Mouse (Mus musculus): ENCODE results near the gene Tbc1d8.
A peak's percentile ranks its signal among the peaks of the same experiment; 100 is the strongest.

Gene Tbc1d8

GRCm38 (mm10) chr1:39446178-39446577 is 32.4 kb downstream of the Tbc1d8 start:
- DNase-seq (ENCODE audit: low spot score in 2 of 2), result peak; percentile 31 to 47

- no peak for DNase-seq (ENCODE audit: low spot score in 2 of 2)
These were observed 33.1 kb downstream of the Tbc1d8 start for GRCm38 (mm10) chr1:39445303-39446050.

- no peak for DNase-seq (ENCODE audit: low spot score in 2 of 2)
These were observed 34.8 kb downstream of the Tbc1d8 start for GRCm38 (mm10) chr1:39443764-39444163.

GRCm38 (mm10) chr1:39441686-39442085 is 36.9 kb downstream of the Tbc1d8 start:
- DNase-seq (ENCODE audit: low spot score in 2 of 2), result peak in 1 of 2 experiments; percentile 22

GRCm38 (mm10) chr1:39439661-39440548 is 38.6 kb downstream of the Tbc1d8 start:
- no peak for DNase-seq (ENCODE audit: low spot score in 2 of 2)

- DNase-seq (ENCODE audit: low spot score in 2 of 2), result no peak
These were observed 39.9 kb downstream of the Tbc1d8 start for GRCm38 (mm10) chr1:39438629-39439028.

- no peak for DNase-seq (ENCODE audit: low spot score in 2 of 2)
These were observed 44.3 kb downstream of the Tbc1d8 start for GRCm38 (mm10) chr1:39434264-39434663.

- DNase-seq (ENCODE audit: low spot score in 2 of 2), result no peak
These were observed 48.5 kb downstream of the Tbc1d8 start for GRCm38 (mm10) chr1:39430020-39430419.

- no peak for DNase-seq (ENCODE audit: low spot score in 2 of 2)
These were observed 49.5 kb downstream of the Tbc1d8 start for GRCm38 (mm10) chr1:39429015-39429414.

GRCm38 (mm10) chr1:39428280-39428679 is 50.3 kb downstream of the Tbc1d8 start:
- no peak for DNase-seq (ENCODE audit: low spot score in 2 of 2)

GRCm38 (mm10) chr1:39425497-39425896 is 53.1 kb downstream of the Tbc1d8 start:
- no peak for DNase-seq (ENCODE audit: low spot score in 2 of 2)

GRCm38 (mm10) chr1:39420987-39421386 is 57.6 kb downstream of the Tbc1d8 start:
- DNase-seq (ENCODE audit: low spot score in 2 of 2), result no peak

- DNase-seq (ENCODE audit: low spot score in 2 of 2), result no peak
These were observed 59.7 kb downstream of the Tbc1d8 start for GRCm38 (mm10) chr1:39418852-39419251.

- no peak for DNase-seq (ENCODE audit: low spot score in 2 of 2)
These were observed 60.7 kb downstream of the Tbc1d8 start for GRCm38 (mm10) chr1:39417817-39418216.

GRCm38 (mm10) chr1:39410085-39410821 is 68.3 kb downstream of the Tbc1d8 start:
- no peak for DNase-seq (ENCODE audit: low spot score in 2 of 2)

GRCm38 (mm10) chr1:39408668-39409067 is 69.9 kb downstream of the Tbc1d8 start:
- DNase-seq (ENCODE audit: low spot score in 2 of 2), result no peak

- DNase-seq (ENCODE audit: low spot score in 2 of 2), result no peak
These were observed 70.4 kb downstream of the Tbc1d8 start for GRCm38 (mm10) chr1:39408123-39408522.

- no peak for DNase-seq (ENCODE audit: low spot score in 2 of 2)
These were observed 71.4 kb downstream of the Tbc1d8 start for GRCm38 (mm10) chr1:39407108-39407507.

- DNase-seq (ENCODE audit: low spot score in 2 of 2), result no peak
These were observed 78.4 kb downstream of the Tbc1d8 start for GRCm38 (mm10) chr1:39400173-39400572.

- DNase-seq (ENCODE audit: low spot score in 2 of 2), result no peak
These were observed 79.3 kb downstream of the Tbc1d8 start for GRCm38 (mm10) chr1:39399228-39399627.

GRCm38 (mm10) chr1:39398284-39398683 is 80.3 kb downstream of the Tbc1d8 start:
- DNase-seq (ENCODE audit: low spot score in 2 of 2), result no peak

GRCm38 (mm10) chr1:39396347-39396746 is 82.2 kb downstream of the Tbc1d8 start:
- no peak for DNase-seq (ENCODE audit: low spot score in 2 of 2)
